Mouse (Mus musculus): ENCODE measurements at regions not wholly inside any gene's neighbourhood (a gene's known extent, or its start where the extent isn't known, plus 50 kb on each side); places are given as distances from the start of the nearest gene placed in this dataset.
A peak's percentile ranks its signal among the peaks of the same experiment; 100 is the strongest.

DNA sequence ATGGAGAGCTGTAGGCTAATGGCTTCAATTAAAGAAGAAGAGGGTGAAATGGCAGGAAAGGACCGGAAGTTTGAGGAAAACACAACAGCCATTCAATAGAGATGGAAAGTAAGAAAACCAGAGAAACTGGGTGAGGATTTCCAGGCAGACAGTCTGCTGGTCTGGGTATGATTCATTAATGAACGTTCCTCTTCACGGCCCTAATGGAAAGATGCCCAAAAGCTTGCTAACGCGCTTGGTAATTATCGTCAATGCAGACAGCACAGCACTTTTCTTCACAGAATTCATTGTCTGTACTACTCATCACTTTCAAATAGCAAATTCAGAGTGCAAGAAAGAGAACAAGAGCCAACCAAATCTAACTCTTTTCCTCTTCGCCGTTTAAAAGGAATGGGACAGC lies 60.3 kb downstream of the Ing2 start:
- Histone ChIP-seq H3K9me3 (ENCODE audit: low read length) (0 out of 2 replicates have a peak, but pooled peaks cover 3% of the 10 kb centered on the region), H3K4me1 (ENCODE audit: insufficient read depth, low read length) (no peaks in the 10 kb centered on the region), H3K27me3 (ENCODE audit: insufficient read depth, low read length) (no peaks in the 10 kb centered on the region), H3K4me3 (ENCODE audit: low read length) (no peak overlapping the region), H3K9ac (replicated peaks; ENCODE audit: low read length) (no peak overlapping the region), H3K27ac (no peak overlapping the region), H3K4me2 (ENCODE audit: low read depth, low read length) (no peak overlapping the region), H3K36me3 (ENCODE audit: insufficient read depth, low read length) (no peaks in the 10 kb centered on the region)
- no peak for TF ChIP-seq CTCF (IDR thresholded peaks at IDR 0.05; ENCODE audit: low read depth)
- no peak for ATAC-seq
- DNase-seq (ENCODE audit: low spot score), result no peak
- WGBS, result 83% methylated on average over 8 of the region's 8 CpGs

DNA sequence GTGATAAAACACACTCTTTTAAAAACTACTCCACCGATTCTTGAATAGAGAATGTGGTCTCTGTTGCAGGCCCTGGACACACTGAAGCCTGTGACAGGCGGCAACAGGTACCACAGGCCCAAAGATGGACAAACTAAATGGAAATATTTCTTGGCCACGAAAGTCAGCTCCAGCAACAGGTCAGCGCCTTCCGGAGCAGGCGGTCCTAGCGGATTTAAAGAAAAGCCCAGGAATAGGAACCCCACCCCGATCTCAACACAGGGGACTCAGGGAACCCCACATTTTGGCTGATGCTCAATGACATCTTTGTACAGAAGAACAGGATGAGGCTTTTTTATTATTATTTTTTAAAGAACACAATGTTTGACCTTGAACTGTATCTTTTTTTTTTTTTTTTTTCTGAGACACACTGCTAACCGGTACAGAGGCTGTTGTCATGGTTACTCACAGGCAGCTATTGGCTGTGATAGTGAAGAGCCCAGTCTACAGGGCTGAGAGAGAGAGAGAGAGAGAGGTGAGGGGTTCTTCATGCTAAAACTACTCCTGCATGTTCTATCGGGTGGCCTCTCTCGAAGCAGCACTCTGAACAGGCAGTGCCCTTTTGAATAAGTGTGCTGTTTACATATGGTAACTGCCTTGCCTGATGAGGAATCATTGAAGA lies 63.5 kb downstream of the Ing2 start:
- Histone ChIP-seq H3K4me3 (ENCODE audit: low read length) (no peak overlapping the region), H3K4me1 (ENCODE audit: insufficient read depth, low read length) (no peaks in the 10 kb centered on the region), H3K9me3 (ENCODE audit: low read length) (0 out of 2 replicates have a peak, but pooled peaks cover 3% of the 10 kb centered on the region), H3K9ac (replicated peaks; ENCODE audit: low read length) (no peak overlapping the region), H3K27ac (no peak overlapping the region), H3K36me3 (ENCODE audit: insufficient read depth, low read length) (no peaks in the 10 kb centered on the region), H3K4me2 (ENCODE audit: low read depth, low read length) (no peak overlapping the region), H3K27me3 (ENCODE audit: insufficient read depth, low read length) (no peaks in the 10 kb centered on the region)
- peak; percentile 49 for DNase-seq (ENCODE audit: low spot score)
- WGBS, result 65% methylated on average over 11 of the region's 11 CpGs
- TF ChIP-seq CTCF (IDR thresholded peaks at IDR 0.05; ENCODE audit: low read depth), result no peak
- peak; percentile 87 for ATAC-seq

DNA sequence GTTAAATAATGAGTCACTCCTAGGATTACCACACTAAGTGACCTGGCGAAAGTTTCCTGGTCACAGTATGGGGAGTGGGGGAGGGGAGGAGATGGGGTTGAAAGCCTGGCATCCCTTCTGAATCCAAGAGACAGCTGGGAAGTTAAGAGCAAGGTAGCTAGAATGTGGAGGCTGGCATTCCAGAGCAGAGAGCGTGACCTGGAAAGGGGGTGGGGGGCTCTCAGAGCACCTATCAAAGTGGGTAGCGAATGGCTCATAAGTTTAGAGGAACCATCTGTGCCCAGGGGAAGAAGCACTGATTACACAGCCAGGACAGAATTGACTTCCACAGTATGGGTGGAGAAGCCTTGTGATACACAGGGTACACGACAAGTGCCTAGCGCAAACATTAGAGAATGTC lies 65.4 kb downstream of the Ing2 start:
- Histone ChIP-seq H3K4me2 (ENCODE audit: low read depth, low read length) (no peak overlapping the region), H3K27ac (no peak overlapping the region), H3K9me3 (ENCODE audit: low read length) (no peaks in the 10 kb centered on the region), H3K4me3 (ENCODE audit: low read length) (no peak overlapping the region), H3K4me1 (ENCODE audit: insufficient read depth, low read length) (no peaks in the 10 kb centered on the region), H3K27me3 (ENCODE audit: insufficient read depth, low read length) (no peaks in the 10 kb centered on the region), H3K36me3 (ENCODE audit: insufficient read depth, low read length) (no peaks in the 10 kb centered on the region), H3K9ac (replicated peaks; ENCODE audit: low read length) (no peak overlapping the region)
- DNase-seq (ENCODE audit: low spot score) (no peak), ATAC-seq (no peak)
- TF ChIP-seq CTCF (IDR thresholded peaks at IDR 0.05; ENCODE audit: low read depth), result no peak
- WGBS, result 88% methylated on average over 5 of the region's 5 CpGs

DNA sequence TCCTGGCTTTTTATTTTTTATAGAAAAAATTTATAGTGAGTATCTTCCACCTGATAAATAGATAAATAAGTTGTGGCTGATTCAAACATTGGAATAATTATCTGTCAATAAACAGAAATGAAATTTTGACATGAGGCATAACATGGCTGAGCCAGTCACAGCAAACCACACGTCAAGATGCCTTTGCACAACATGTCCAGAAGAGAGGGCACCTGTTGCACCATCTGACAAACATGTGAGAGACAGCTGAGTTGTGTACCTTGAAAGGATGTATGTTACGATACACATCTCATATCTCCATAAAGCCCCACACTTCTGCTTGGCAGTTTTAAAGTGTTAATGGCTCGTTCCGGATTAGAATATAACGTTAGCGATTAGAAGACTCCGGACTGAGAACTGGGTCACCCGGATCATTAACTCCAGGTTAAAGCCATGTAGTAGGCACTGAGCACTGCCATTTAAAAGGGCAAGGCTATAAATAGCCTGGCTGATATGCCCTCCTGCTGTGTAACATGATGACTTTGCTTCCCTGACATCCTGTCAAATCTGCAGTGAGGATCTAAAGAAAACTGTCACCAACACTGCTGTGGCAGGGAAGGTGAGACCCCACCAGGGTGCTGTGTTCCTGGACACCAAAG lies 70.9 kb downstream of the Rwdd4a start:
- Histone ChIP-seq H3K4me1 (ENCODE audit: insufficient read depth, low read length) (no peaks in the 10 kb centered on the region), H3K27ac (no peak overlapping the region), H3K9ac (replicated peaks; ENCODE audit: low read length) (no peak overlapping the region), H3K27me3 (ENCODE audit: insufficient read depth, low read length) (no peaks in the 10 kb centered on the region), H3K4me2 (ENCODE audit: low read depth, low read length) (no peak overlapping the region), H3K9me3 (ENCODE audit: low read length) (no peaks in the 10 kb centered on the region), H3K36me3 (ENCODE audit: insufficient read depth, low read length) (no peaks in the 10 kb centered on the region), H3K4me3 (ENCODE audit: low read length) (no peak overlapping the region)
- TF ChIP-seq CTCF (IDR thresholded peaks at IDR 0.05; ENCODE audit: low read depth), result no peak
- ATAC-seq (no peak), DNase-seq (ENCODE audit: low spot score) (no peak)
- 72% methylated on average over 8 of the region's 8 CpGs for WGBS
